Mouse (Mus musculus) midbrain, postnatal 0 days (tissue): ENCODE results near the gene Cpeb3. TPM values are rescaled to one million over a fixed set of nuclear protein-coding genes. Genes with fewer than 3 reads are reported as not detected.

Source experiments
- ATAC-seq: fragments of 200-750 bp; cut with Nextera tagmentation; 2 replicates; pipeline ENCODE4 v1.8.0; 2017; ENCODE audit warnings: moderate number of reproducible peaks, mild to moderate bottlenecking, moderate TSS enrichment, moderate library complexity; ENCODE audit not compliant: low FRiP score
- DNase-seq: peaks from one replicate; pipeline ENCODE4 v3.0.0-alpha.2; 2015; ENCODE audit warnings: low spot score
- H3K27ac ChIP-seq: fragments of 300-500 bp; sonication (generic); 2 replicates; pipeline ENCODE4 v1.5.1; 2014; ENCODE audit warnings: low read depth, mild to moderate bottlenecking, low read length, mixed read lengths
- H3K27me3 ChIP-seq: fragments of 300-500 bp; sonication (generic); 2 replicates; pipeline ENCODE4 v1.6.1; 2014; ENCODE audit warnings: low read length, control low read depth, mixed read lengths; ENCODE audit not compliant: insufficient read depth
- H3K36me3 ChIP-seq: fragments of 300-500 bp; sonication (generic); 2 replicates; pipeline ENCODE4 v1.6.1; 2014; ENCODE audit warnings: low read length, control low read depth, mixed read lengths; ENCODE audit not compliant: insufficient read depth
- H3K4me1 ChIP-seq: fragments of 300-500 bp; sonication (generic); 2 replicates; pipeline ENCODE4 v1.6.1; 2014; ENCODE audit warnings: mild to moderate bottlenecking, control low read depth, antibody characterized with exemption, low read length, mixed read lengths; ENCODE audit not compliant: insufficient read depth
- H3K4me2 ChIP-seq: fragments of 300-500 bp; sonication (generic); 2 replicates; pipeline ENCODE4 v1.6.1; 2014; ENCODE audit warnings: low read depth, mild to moderate bottlenecking, low read length, mixed read lengths; ENCODE audit not compliant: poor library complexity, severe bottlenecking
- H3K4me3 ChIP-seq: fragments of 300-500 bp; sonication (generic); 2 replicates; pipeline ENCODE4 v1.5.1; 2014; ENCODE audit warnings: low read depth, mild to moderate bottlenecking, low read length, moderate library complexity
- H3K9ac ChIP-seq: fragments of 300-500 bp; sonication (generic); replicated peaks from 2 replicates; pipeline ENCODE4 v1.6.1; 2014; ENCODE audit warnings: mild to moderate bottlenecking, low read length, moderate library complexity, mixed read lengths; ENCODE audit not compliant: poor library complexity, severe bottlenecking
- H3K9me3 ChIP-seq: fragments of 300-500 bp; sonication (generic); 2 replicates; pipeline ENCODE4 v1.6.1; 2016; ENCODE audit warnings: low read length, control low read depth
- CTCF ChIP-seq: IDR thresholded peaks from 2 replicates; pipeline ENCODE4 v1.5.1; 2016; ENCODE audit warnings: antibody characterized with exemption, mild to moderate bottlenecking
- WGBS: fragments of 180-500 bp; shearing (Covaris S2); extraction: QIAGEN DNeasy Blood & Tissue Kit; methylation state at CpG from one replicate; pipeline ENCODE4 v1.1.7; 2014; 5-methylcytosine and 5-hydroxymethylcytosine counted together
- polyA plus RNA-seq: library from polyadenylated mRNA; unstranded; fragments of >200 nt; fragmentation: Nextera tagmentation; extraction: Ambion mirVana; gene quantifications from 2 replicates; pipeline ENCODE4 v1.2.1, GENCODE M21; 2015
- total RNA-seq: library from RNA; depleted of rRNA; stranded (reverse); fragments of >200 nt; gene quantifications from 2 replicates; pipeline ENCODE4 v1.2.3, GENCODE M21; 2014

The Cpeb3 gene
- total and polyA plus RNA-seq, 2 experiments from 2014 or later, result 11.2 to 35.4 TPM

- H3K9ac ChIP-seq, result peak overlapping the region; percentile 87
- TF ChIP-seq CTCF, result no peak
- DNase-seq, result peak; percentile 28
These were observed 34.2 kb downstream of the Cpeb3 start for GRCm38 (mm10) chr19:37174116-37174715.

GRCm38 (mm10) chr19:37173331-37174115 is 34.9 kb downstream of the Cpeb3 start:
- ATAC-seq, result no peak
- Histone ChIP-seq H3K4me2 (peak overlapping the region; percentile 97), H3K4me3 (peak overlapping the region; percentile 82), H3K9ac (peak overlapping the region; percentile 87), H3K9me3 (no peaks in the 10 kb centered on the region), H3K27me3 (no peaks in the 10 kb centered on the region), H3K4me1 (no peaks in the 10 kb centered on the region), H3K27ac (peak overlapping the region; percentile 94), H3K36me3 (no peaks in the 10 kb centered on the region)
- no peak for TF ChIP-seq CTCF
- 25% methylated on average over 20 of the region's 20 CpGs for WGBS
- DNase-seq, result peak; percentile 15

More at GRCm38 (mm10) chr19:37174116-37174715, 34.2 kb downstream of the Cpeb3 start:
- Histone ChIP-seq H3K9me3 (no peaks in the 10 kb centered on the region), H3K27ac (peak overlapping the region; percentile 94), H3K27me3 (no peaks in the 10 kb centered on the region), H3K4me2 (peak overlapping the region; percentile 97), H3K4me3 (peak overlapping the region; percentile 82), H3K4me1 (peaks cover 3% of the 10 kb centered on the region; the same call in 1 of the 2 replicates), H3K36me3 (no peaks in the 10 kb centered on the region)
- ATAC-seq, result peak; percentile 35
- 0% methylated on average over 51 of the region's 70 CpGs for WGBS

- 62% methylated on average over 11 of the region's 11 CpGs for WGBS
- H3K27ac ChIP-seq, result no peak overlapping the region
- H3K9me3 ChIP-seq, result no peaks in the 10 kb centered on the region
- peak overlapping the region; percentile 82 for H3K4me3 ChIP-seq
- H3K36me3 ChIP-seq, result no peaks in the 10 kb centered on the region
- H3K4me1 ChIP-seq, result no peaks in the 10 kb centered on the region
- H3K4me2 ChIP-seq, result peak overlapping the region; percentile 97
- DNase-seq, result no peak
- peak overlapping the region; percentile 87 for H3K9ac ChIP-seq
- TF ChIP-seq CTCF, result no peak
- H3K27me3 ChIP-seq, result no peaks in the 10 kb centered on the region
- no peak for ATAC-seq
These were observed 35.8 kb downstream of the Cpeb3 start for GRCm38 (mm10) chr19:37172566-37173130.

GRCm38 (mm10) chr19:37172096-37172495 is 36.3 kb downstream of the Cpeb3 start:
- 0 out of 2 replicates have a peak overlapping the region, but pooled peaks have one; percentile 87 for H3K9ac ChIP-seq
- H3K4me2 ChIP-seq, result peak overlapping the region; percentile 97
- H3K27ac ChIP-seq, result no peak overlapping the region
- H3K36me3 ChIP-seq, result no peaks in the 10 kb centered on the region
- ATAC-seq (no peak), DNase-seq (no peak)
- H3K4me1 ChIP-seq, result no peaks in the 10 kb centered on the region
- no peaks in the 10 kb centered on the region for H3K27me3 ChIP-seq
- no peaks in the 10 kb centered on the region for H3K9me3 ChIP-seq
- peak overlapping the region; percentile 82 for H3K4me3 ChIP-seq
- no peak for TF ChIP-seq CTCF
- 33% methylated on average over 1 of the region's 1 CpGs for WGBS

GRCm38 (mm10) chr19:37156770-37157336 is 51.5 kb downstream of the Cpeb3 start:
- Histone ChIP-seq H3K27me3 (no peaks in the 10 kb centered on the region), H3K9ac (no peak overlapping the region), H3K4me2 (no peak overlapping the region), H3K9me3 (no peaks in the 10 kb centered on the region), H3K27ac (no peak overlapping the region), H3K4me1 (no peaks in the 10 kb centered on the region), H3K36me3 (no peaks in the 10 kb centered on the region), H3K4me3 (no peak overlapping the region)
- TF ChIP-seq CTCF, result no peak
- ATAC-seq, result no peak
- no peak for DNase-seq
- 82% methylated on average over 5 of the region's 5 CpGs for WGBS
